Mouse (Mus musculus): ENCODE results near the gene Zfp638. TPM values are rescaled to one million over a fixed set of nuclear protein-coding genes. Genes with fewer than 3 reads are reported as not detected.

Zfp638 gene
- polyA plus RNA-seq, 1 experiment = 82.0 TPM

- Histone ChIP-seq H3K4me1 (ENCODE audit: control insufficient read depth, insufficient read depth, low read length) (peaks cover 14% of the 10 kb centered on the region), H3K27ac (ENCODE audit: insufficient read depth, low read depth, low read length) (no peak overlapping the region), H3K4me3 (ENCODE audit: insufficient read depth, low read length) (no peak overlapping the region)
- no peak for TF ChIP-seq POLR2A (IDR thresholded peaks at IDR 0.05; ENCODE audit: borderline replicate concordance, low read depth, low read length)
- no peak for TF ChIP-seq CTCF (IDR thresholded peaks at IDR 0.05; ENCODE audit: low read depth, low read length)
Observed at GRCm38 (mm10) chr6:83886789-83887188, 19.9 kb downstream of the Zfp638 start.

- H3K4me1 ChIP-seq (ENCODE audit: control insufficient read depth, insufficient read depth, low read length) = peaks cover 14% of the 10 kb centered on the region
- H3K4me3 ChIP-seq (ENCODE audit: insufficient read depth, low read length) = no peak overlapping the region
- no peak for TF ChIP-seq CTCF (IDR thresholded peaks at IDR 0.05; ENCODE audit: low read depth, low read length)
- H3K27ac ChIP-seq (ENCODE audit: insufficient read depth, low read depth, low read length) = no peak overlapping the region
Observed at GRCm38 (mm10) chr6:83888802-83889201, 21.9 kb downstream of the Zfp638 start.

- Histone ChIP-seq H3K4me3 (ENCODE audit: insufficient read depth, low read length) (no peak overlapping the region), H3K27ac (ENCODE audit: insufficient read depth, low read depth, low read length) (no peak overlapping the region), H3K4me1 (ENCODE audit: control insufficient read depth, insufficient read depth, low read length) (peaks cover 14% of the 10 kb centered on the region)
- no peak for TF ChIP-seq CTCF (IDR thresholded peaks at IDR 0.05; ENCODE audit: low read depth, low read length)
- TF ChIP-seq POLR2A (IDR thresholded peaks at IDR 0.05; ENCODE audit: borderline replicate concordance, low read depth, low read length) = no peak
Observed at GRCm38 (mm10) chr6:83890281-83891015, 23.5 kb downstream of the Zfp638 start.

GRCm38 (mm10) chr6:83891251-83891650 is 24.3 kb downstream of the Zfp638 start:
- Histone ChIP-seq H3K4me1 (ENCODE audit: control insufficient read depth, insufficient read depth, low read length) (peaks cover 14% of the 10 kb centered on the region), H3K4me3 (ENCODE audit: insufficient read depth, low read length) (no peak overlapping the region), H3K27ac (ENCODE audit: insufficient read depth, low read depth, low read length) (no peak overlapping the region)
- TF ChIP-seq POLR2A (IDR thresholded peaks at IDR 0.05; ENCODE audit: borderline replicate concordance, low read depth, low read length) (no peak), CTCF (IDR thresholded peaks at IDR 0.05; ENCODE audit: low read depth, low read length) (no peak)

- H3K4me1 ChIP-seq (ENCODE audit: control insufficient read depth, insufficient read depth, low read length) = peaks cover 14% of the 10 kb centered on the region
- TF ChIP-seq CTCF (IDR thresholded peaks at IDR 0.05; ENCODE audit: low read depth, low read length) = no peak
- TF ChIP-seq POLR2A (IDR thresholded peaks at IDR 0.05; ENCODE audit: borderline replicate concordance, low read depth, low read length) = no peak
Observed at GRCm38 (mm10) chr6:83891687-83892086, 24.8 kb downstream of the Zfp638 start.

GRCm38 (mm10) chr6:83893086-83893485 is 26.2 kb downstream of the Zfp638 start:
- Histone ChIP-seq H3K4me3 (ENCODE audit: insufficient read depth, low read length) (no peak overlapping the region), H3K4me1 (ENCODE audit: control insufficient read depth, insufficient read depth, low read length) (peaks cover 6% of the 10 kb centered on the region), H3K27ac (ENCODE audit: insufficient read depth, low read depth, low read length) (no peak overlapping the region)
- TF ChIP-seq CTCF (IDR thresholded peaks at IDR 0.05; ENCODE audit: low read depth, low read length) = no peak
- TF ChIP-seq POLR2A (IDR thresholded peaks at IDR 0.05; ENCODE audit: borderline replicate concordance, low read depth, low read length) = no peak

More at GRCm38 (mm10) chr6:83891687-83892086, 24.8 kb downstream of the Zfp638 start:
- Histone ChIP-seq H3K27ac (ENCODE audit: insufficient read depth, low read depth, low read length) (no peak overlapping the region), H3K4me3 (ENCODE audit: insufficient read depth, low read length) (no peak overlapping the region)

- Histone ChIP-seq H3K27ac (ENCODE audit: insufficient read depth, low read depth, low read length) (no peak overlapping the region), H3K4me1 (ENCODE audit: control insufficient read depth, insufficient read depth, low read length) (peaks cover 3% of the 10 kb centered on the region), H3K4me3 (ENCODE audit: insufficient read depth, low read length) (no peak overlapping the region)
- TF ChIP-seq CTCF (IDR thresholded peaks at IDR 0.05; ENCODE audit: low read depth, low read length) (no peak), POLR2A (IDR thresholded peaks at IDR 0.05; ENCODE audit: borderline replicate concordance, low read depth, low read length) (no peak)
Observed at GRCm38 (mm10) chr6:83893584-83893983, 26.7 kb downstream of the Zfp638 start.

- TF ChIP-seq CTCF (IDR thresholded peaks at IDR 0.05; ENCODE audit: low read depth, low read length) (no peak), POLR2A (IDR thresholded peaks at IDR 0.05; ENCODE audit: borderline replicate concordance, low read depth, low read length) (no peak)
- no peaks in the 10 kb centered on the region for H3K4me1 ChIP-seq (ENCODE audit: control insufficient read depth, insufficient read depth, low read length)
- no peak overlapping the region for H3K27ac ChIP-seq (ENCODE audit: insufficient read depth, low read depth, low read length)
- H3K4me3 ChIP-seq (ENCODE audit: insufficient read depth, low read length) = no peak overlapping the region
Observed at GRCm38 (mm10) chr6:83899142-83899541, 32.2 kb downstream of the Zfp638 start.

GRCm38 (mm10) chr6:83905276-83905675 is 38.4 kb downstream of the Zfp638 start:
- peaks cover 4% of the 10 kb centered on the region for H3K4me1 ChIP-seq (ENCODE audit: control insufficient read depth, insufficient read depth, low read length)
- no peak overlapping the region for H3K4me3 ChIP-seq (ENCODE audit: insufficient read depth, low read length)
- H3K27ac ChIP-seq (ENCODE audit: insufficient read depth, low read depth, low read length) = no peak overlapping the region
- TF ChIP-seq CTCF (IDR thresholded peaks at IDR 0.05; ENCODE audit: low read depth, low read length) (no peak), POLR2A (IDR thresholded peaks at IDR 0.05; ENCODE audit: borderline replicate concordance, low read depth, low read length) (no peak)

- no peak overlapping the region for H3K4me3 ChIP-seq (ENCODE audit: insufficient read depth, low read length)
- TF ChIP-seq CTCF (IDR thresholded peaks at IDR 0.05; ENCODE audit: low read depth, low read length) (no peak), POLR2A (IDR thresholded peaks at IDR 0.05; ENCODE audit: borderline replicate concordance, low read depth, low read length) (no peak)
- no peak overlapping the region for H3K27ac ChIP-seq (ENCODE audit: insufficient read depth, low read depth, low read length)
- H3K4me1 ChIP-seq (ENCODE audit: control insufficient read depth, insufficient read depth, low read length) = peaks cover 4% of the 10 kb centered on the region
Observed at GRCm38 (mm10) chr6:83906659-83907058, 39.8 kb downstream of the Zfp638 start.
